Mouse (Mus musculus) embryonic facial prominence, embryonic 13.5 days (tissue): ENCODE results near the gene Atf6. TPM values are rescaled to one million over a fixed set of nuclear protein-coding genes. Genes with fewer than 3 reads are reported as not detected.
A peak's percentile ranks its signal among the peaks of the same experiment; 100 is the strongest.

ENCODE experiments used
- ATAC-seq: fragments of 200-750 bp; cut with Nextera tagmentation; 2 replicates; pipeline ENCODE4 v1.8.0; 2017; ENCODE audit warnings: low read depth; ENCODE audit not compliant: insufficient number of reproducible peaks, insufficient read depth, low FRiP score, low TSS enrichment
- H3K27ac ChIP-seq: fragments of 300-500 bp; sonication (generic); 2 replicates; pipeline ENCODE4 v1.5.1; 2015; ENCODE audit warnings: moderate library complexity, mild to moderate bottlenecking, inconsistent platforms
- H3K27me3 ChIP-seq: fragments of 300-500 bp; sonication (generic); 2 replicates; pipeline ENCODE4 v1.6.1; 2015; ENCODE audit warnings: mild to moderate bottlenecking, inconsistent platforms
- H3K36me3 ChIP-seq: fragments of 300-500 bp; sonication (generic); 2 replicates; pipeline ENCODE4 v1.6.1; 2015; ENCODE audit warnings: mild to moderate bottlenecking, inconsistent platforms
- H3K4me1 ChIP-seq: fragments of 300-500 bp; sonication (generic); 2 replicates; pipeline ENCODE4 v1.6.1; 2015; ENCODE audit warnings: inconsistent platforms
- H3K4me2 ChIP-seq: fragments of 300-500 bp; sonication (generic); 2 replicates; pipeline ENCODE4 v1.6.1; 2015; ENCODE audit warnings: moderate library complexity, mild to moderate bottlenecking, inconsistent platforms
- H3K4me3 ChIP-seq: fragments of 300-500 bp; sonication (generic); 2 replicates; pipeline ENCODE4 v1.5.1; 2015; ENCODE audit warnings: mild to moderate bottlenecking, inconsistent platforms
- H3K9ac ChIP-seq: fragments of 300-500 bp; sonication (generic); 2 replicates; pipeline ENCODE4 v1.6.1; 2015; ENCODE audit warnings: mild to moderate bottlenecking, inconsistent platforms
- H3K9me3 ChIP-seq: fragments of 300-500 bp; sonication (generic); 2 replicates; pipeline ENCODE4 v1.6.1; 2016; ENCODE audit warnings: inconsistent platforms
- WGBS: fragments of 180-500 bp; shearing (Covaris S2); methylation state at CpG from one replicate; pipeline ENCODE4 v1.1.7; 2015; ENCODE audit warnings: mixed read lengths; 5-methylcytosine and 5-hydroxymethylcytosine counted together
- polyA plus RNA-seq: library from polyadenylated mRNA; unstranded; fragments of >200 nt; fragmentation: Nextera tagmentation; extraction: Ambion mirVana; gene quantifications from 2 replicates; pipeline ENCODE4 v1.2.1, GENCODE M21; 2015

Atf6 gene
- polyA plus RNA-seq, 1 experiment from 2014 or later: 7.3 TPM

DNA sequence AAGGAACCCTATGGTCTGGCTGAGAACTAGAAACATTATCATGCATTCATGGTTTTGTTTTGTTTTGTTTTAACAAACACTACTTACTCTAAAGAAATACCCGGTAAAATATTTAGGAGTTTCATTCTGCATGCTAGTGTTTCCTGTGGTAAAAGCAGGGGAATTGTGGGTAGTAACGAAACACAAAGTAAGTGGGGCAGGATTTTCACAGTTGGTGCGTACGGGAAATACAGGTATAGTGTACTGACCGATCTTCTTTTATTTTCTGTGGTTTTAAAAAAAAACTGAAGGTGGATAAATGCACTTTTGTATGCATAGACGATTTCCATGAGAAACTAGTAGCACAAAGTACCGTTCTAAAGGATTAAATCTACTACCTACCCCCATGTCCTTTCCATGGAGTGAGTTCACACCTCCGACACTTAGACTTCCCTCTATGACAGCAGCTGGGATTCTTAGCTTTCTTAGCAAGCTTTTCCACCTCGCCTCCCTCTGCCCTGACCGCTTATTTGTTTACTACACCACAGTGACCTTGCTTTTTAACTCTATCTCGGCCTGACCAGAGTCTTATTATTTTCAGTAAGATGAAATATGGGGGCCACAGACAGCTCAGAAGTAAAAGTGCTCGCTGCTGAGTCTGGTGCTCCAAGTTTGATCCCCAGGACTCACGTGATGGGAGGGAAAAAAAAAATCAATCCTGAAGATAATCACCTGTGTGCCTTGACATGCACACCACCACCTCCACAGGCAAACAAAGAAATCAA lies 5.7 kb downstream of the Atf6 start:
- WGBS: 79% methylated on average over 13 of the region's 13 CpGs
- Histone ChIP-seq H3K36me3 (no peaks in the 10 kb centered on the region), H3K9ac (no peak overlapping the region), H3K27me3 (no peaks in the 10 kb centered on the region), H3K9me3 (no peaks in the 10 kb centered on the region), H3K4me3 (no peak overlapping the region), H3K27ac (no peak overlapping the region), H3K4me2 (no peak overlapping the region), H3K4me1 (peaks cover 6% of the 10 kb centered on the region)
- ATAC-seq: no peak

DNA sequence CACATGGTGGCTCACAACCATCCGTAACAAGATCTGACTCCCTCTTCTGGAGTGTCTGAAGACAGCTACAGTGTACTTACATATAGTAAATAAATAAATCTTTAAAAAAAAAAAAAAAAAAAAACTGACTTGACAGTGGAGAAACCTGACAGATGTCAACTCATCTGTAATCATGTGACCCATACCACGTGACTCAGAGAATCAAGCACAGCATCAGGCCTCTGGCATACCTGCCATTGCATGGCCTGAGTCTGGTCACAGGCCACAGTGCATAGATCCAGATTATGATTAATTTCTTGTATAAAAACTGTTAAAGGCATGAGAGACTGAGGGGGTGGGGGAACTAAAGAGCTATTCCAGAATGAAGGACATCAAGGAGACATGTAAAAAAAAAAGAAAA lies 8.7 kb downstream of the Atf6 start:
- Histone ChIP-seq H3K9me3 (no peaks in the 10 kb centered on the region), H3K27ac (no peak overlapping the region), H3K4me1 (no peaks in the 10 kb centered on the region), H3K36me3 (peaks cover 2% of the 10 kb centered on the region; the same call in 1 of the 2 replicates), H3K4me3 (no peak overlapping the region), H3K4me2 (no peak overlapping the region), H3K9ac (no peak overlapping the region), H3K27me3 (no peaks in the 10 kb centered on the region)
- WGBS: 87% methylated on average over 2 of the region's 2 CpGs
- ATAC-seq: no peak

DNA sequence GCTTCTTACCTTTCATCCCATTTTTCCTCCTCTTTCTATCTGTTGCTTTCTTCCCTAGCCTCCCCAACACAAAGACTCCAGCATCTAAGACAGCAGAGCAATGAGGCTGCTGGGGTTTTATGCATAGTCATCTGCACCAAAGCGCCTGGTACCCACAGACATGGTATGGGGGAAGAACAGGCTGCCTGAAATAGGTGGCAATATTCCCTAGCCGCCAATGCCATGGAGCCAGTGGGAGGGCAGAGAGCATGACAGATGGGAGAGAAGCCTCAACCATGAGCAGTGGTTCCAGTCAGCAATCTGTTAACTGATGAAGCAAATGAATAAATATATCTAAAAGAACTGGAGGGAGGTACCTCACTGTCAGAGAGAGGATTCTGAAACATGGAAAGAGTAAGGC lies 10.2 kb downstream of the Atf6 start:
- no peak overlapping the region for H3K27ac ChIP-seq
- 87% methylated on average over 2 of the region's 2 CpGs for WGBS
- no peaks in the 10 kb centered on the region for H3K27me3 ChIP-seq
- H3K9ac ChIP-seq: no peak overlapping the region
- H3K4me2 ChIP-seq: no peak overlapping the region
- no peak for ATAC-seq
- H3K36me3 ChIP-seq: peaks cover 2% of the 10 kb centered on the region; the same call in 1 of the 2 replicates
- no peak overlapping the region for H3K4me3 ChIP-seq
- H3K4me1 ChIP-seq: no peaks in the 10 kb centered on the region
- H3K9me3 ChIP-seq: no peaks in the 10 kb centered on the region

DNA sequence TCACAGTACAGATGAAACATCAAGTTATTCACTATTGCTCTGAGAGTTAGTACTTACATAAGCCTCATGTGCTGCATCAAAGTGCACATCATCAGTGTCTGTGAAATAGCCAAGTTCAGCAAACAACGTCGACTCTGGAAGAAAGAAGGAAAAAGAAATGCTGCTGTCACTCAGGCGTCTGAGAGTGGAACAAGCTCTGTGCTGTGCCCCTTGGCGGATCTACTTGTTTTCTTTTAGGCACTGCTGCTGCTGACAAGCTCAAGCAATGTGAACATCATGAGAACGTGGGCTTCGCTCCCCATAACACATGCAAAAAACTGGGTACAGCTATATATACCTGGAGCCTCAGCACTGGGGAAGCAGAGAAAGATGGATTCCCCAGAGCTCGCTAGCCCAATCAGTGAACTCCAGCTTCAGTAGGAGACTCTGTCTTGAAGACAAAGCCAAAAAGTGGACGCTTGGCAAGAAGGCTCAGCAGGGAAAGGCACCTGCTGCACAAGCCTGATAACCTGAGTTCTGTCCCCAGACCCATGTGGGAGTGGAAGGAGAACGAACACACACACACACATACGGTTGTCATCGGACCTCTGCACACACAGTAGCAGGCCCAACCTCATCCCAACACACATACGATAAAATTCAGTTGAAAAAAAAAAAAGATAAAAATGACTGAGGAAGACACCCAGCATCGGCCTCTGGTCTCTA lies 12.4 kb downstream of the Atf6 start:
- Histone ChIP-seq H3K4me3 (no peak overlapping the region), H3K4me1 (no peaks in the 10 kb centered on the region), H3K9me3 (no peaks in the 10 kb centered on the region), H3K27me3 (no peaks in the 10 kb centered on the region), H3K27ac (no peak overlapping the region), H3K9ac (no peak overlapping the region), H3K4me2 (no peak overlapping the region), H3K36me3 (peaks cover 10% of the 10 kb centered on the region)
- no peak for ATAC-seq
- WGBS: 86% methylated on average over 13 of the region's 13 CpGs

DNA sequence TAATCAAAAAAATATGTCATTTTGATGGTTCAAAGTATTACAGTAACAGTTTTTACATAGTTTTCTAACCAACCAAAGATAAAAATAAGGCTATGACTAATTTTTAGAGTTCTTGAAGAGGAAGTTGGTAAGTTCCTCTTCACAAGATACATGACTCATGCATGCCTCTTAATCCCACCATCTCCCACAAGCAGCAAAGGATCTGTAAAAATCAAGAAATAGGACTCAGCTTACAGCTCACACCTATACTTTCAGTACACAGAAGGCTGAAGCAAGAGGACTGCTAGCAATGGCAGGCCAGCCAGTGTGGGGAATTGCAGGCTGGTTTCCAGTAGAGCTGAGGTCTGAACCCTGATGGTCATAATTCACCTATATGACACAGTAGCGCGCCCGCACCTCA lies 14.0 kb downstream of the Atf6 start:
- Histone ChIP-seq H3K27me3 (no peaks in the 10 kb centered on the region), H3K27ac (no peak overlapping the region), H3K4me2 (no peak overlapping the region), H3K9ac (no peak overlapping the region), H3K9me3 (no peaks in the 10 kb centered on the region), H3K36me3 (peaks cover 20% of the 10 kb centered on the region), H3K4me1 (no peaks in the 10 kb centered on the region), H3K4me3 (no peak overlapping the region)
- 96% methylated on average over 3 of the region's 3 CpGs for WGBS
- no peak for ATAC-seq

DNA sequence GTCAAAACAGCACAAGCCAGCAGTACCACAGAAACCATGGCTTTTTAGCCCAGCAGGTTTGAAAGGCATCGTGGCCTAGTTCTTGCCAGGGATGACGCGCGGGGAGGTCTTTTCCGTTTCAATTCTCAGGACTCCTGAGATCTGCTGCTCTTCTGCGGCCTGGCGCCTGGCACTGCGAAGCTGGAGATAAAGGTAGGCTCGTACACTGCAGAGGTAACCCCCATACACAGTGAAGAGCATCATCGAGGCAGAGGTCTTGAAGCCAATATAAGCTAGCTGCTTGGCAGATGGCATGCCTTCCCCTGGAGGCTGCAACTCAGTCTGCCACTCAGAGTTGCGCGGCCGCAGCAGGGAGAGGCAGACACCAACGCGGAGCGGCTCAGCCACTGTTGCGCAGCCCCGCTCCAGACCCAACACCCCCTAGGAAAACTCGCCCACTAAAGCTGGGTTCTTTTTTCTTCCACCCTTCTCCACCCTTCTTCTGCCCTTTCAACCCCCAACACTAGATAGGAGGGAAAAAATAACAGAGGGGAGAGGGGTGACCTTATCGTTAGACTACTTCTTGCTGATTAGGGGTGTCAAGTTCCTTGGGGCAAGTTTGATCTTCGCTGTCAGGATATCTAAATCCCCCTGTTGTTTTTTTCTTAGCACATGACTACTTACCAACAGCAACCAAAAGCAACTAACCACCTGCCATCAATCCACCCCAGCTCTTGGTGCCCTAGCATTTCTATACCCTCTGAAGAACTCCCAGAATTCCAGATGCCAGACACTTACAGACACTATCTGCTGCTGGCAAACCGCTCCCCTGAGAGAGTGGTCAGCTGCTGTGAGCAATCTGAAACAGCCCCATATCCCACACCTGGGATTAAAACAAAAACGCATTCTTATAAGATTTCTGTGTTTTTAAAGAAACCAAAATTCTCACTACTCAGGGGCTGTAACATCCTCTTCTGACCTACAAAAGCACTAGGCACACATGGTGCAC lies 16.6 kb downstream of the Atf6 start:
- H3K4me1 ChIP-seq: 0 out of 2 replicates have a peak, but pooled peaks cover 2% of the 10 kb centered on the region
- H3K27ac ChIP-seq: no peak overlapping the region
- no peak overlapping the region for H3K9ac ChIP-seq
- ATAC-seq: no peak
- 85% methylated on average over 23 of the region's 23 CpGs for WGBS
- H3K4me2 ChIP-seq: no peak overlapping the region
- no peak overlapping the region for H3K4me3 ChIP-seq
- H3K36me3 ChIP-seq: peaks cover 20% of the 10 kb centered on the region
- H3K9me3 ChIP-seq: no peaks in the 10 kb centered on the region
- no peaks in the 10 kb centered on the region for H3K27me3 ChIP-seq

DNA sequence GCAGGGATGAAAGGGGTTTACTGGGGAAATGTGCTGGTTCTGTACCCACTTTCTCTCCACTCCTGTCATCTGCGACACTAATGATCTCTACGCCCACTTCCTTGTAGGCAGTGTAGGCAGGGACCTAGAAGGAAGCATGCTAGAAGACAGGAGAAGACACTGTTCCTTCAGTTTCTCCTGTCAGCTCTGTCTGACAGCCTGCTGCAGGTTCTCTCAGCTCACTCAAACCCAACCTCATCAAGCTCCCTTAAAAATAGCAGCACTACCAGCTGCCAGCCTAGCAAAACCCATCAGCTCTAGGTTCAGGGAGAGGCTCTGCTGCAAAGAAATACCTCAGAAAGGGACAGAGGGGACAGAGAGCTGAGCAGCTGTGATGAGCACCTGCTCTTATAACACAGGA lies 17.6 kb downstream of the Atf6 start:
- Histone ChIP-seq H3K9me3 (no peaks in the 10 kb centered on the region), H3K4me1 (0 out of 2 replicates have a peak, but pooled peaks cover 2% of the 10 kb centered on the region), H3K27ac (no peak overlapping the region), H3K36me3 (peaks cover 20% of the 10 kb centered on the region), H3K27me3 (no peaks in the 10 kb centered on the region), H3K4me2 (no peak overlapping the region), H3K4me3 (no peak overlapping the region), H3K9ac (no peak overlapping the region)
- ATAC-seq: no peak
- 90% methylated on average over 2 of the region's 2 CpGs for WGBS

DNA sequence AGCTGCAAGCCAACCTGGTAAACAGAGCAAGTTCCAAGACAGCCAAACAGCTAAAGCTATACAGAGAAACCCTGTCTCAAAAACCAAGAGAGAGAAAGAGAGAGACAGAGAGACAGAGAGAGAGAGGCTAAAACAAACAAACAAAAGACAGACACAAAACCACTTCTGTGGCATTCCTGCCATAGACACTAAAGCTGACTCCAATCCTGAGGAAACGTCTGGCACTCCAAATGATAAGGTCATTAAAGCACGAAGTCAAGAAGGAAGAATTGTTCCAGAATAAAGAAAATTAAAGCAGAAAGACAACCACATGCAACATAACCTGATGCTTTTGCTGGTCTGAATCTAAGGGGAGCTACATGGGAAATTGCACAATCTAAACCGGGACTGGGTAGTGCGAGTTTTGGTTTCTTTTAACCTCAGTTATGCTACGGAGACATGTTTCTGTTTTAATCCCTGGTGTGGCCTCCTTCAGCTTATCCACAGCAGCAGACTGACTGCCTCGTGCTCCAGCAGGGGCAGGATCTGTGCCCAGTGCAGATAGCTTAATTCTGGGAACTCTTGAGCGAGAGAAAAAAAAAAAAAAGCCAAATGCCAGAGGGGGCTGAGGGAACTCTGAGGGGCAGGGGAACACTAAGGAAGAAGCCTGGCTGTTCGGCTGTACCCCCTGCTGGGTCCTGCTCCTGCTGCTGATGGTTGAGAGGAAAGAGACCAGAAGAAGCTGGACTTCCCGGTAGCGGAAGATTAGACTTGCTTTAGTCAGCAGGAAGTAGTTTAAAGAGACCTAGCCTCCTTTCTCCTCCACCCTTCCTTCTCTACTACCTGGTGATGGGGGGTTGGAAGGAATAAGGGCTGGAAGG lies 21.9 kb downstream of the Atf6 start:
- H3K9ac ChIP-seq: 0 out of 2 replicates have a peak overlapping the region, but pooled peaks have one; percentile 23
- H3K4me1 ChIP-seq: 0 out of 2 replicates have a peak, but pooled peaks cover 2% of the 10 kb centered on the region
- no peak overlapping the region for H3K4me2 ChIP-seq
- no peaks in the 10 kb centered on the region for H3K9me3 ChIP-seq
- peak overlapping the region; percentile 53; the same call in 1 of the 2 replicates for H3K27ac ChIP-seq
- 32% methylated on average over 10 of the region's 10 CpGs for WGBS
- no peak overlapping the region for H3K4me3 ChIP-seq
- H3K36me3 ChIP-seq: peaks cover 18% of the 10 kb centered on the region
- no peak for ATAC-seq
- H3K27me3 ChIP-seq: no peaks in the 10 kb centered on the region

DNA sequence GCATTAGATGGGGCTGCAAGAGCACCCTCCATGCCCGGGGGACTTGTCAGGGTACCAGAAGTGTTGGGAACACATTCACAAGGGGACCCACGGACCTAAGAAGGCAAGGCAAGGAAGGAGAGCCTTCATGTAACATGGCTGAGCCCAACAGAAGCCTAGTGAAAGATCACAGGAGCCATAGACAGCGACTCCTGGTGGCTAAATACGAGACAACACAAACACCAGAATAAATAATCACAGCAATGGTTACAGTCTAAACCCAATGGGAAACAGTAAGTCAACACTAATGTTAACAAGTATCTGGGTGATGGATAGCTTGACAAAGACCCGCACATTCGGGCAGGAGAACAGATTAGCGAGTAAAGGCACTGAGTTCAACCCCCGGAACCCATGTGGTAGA lies 23.2 kb downstream of the Atf6 start:
- Histone ChIP-seq H3K9me3 (no peaks in the 10 kb centered on the region), H3K4me3 (no peak overlapping the region), H3K4me2 (no peak overlapping the region), H3K36me3 (peaks cover 12% of the 10 kb centered on the region), H3K4me1 (0 out of 2 replicates have a peak, but pooled peaks cover 2% of the 10 kb centered on the region), H3K27me3 (no peaks in the 10 kb centered on the region), H3K9ac (no peak overlapping the region), H3K27ac (no peak overlapping the region)
- 59% methylated on average over 8 of the region's 8 CpGs for WGBS
- ATAC-seq: no peak

DNA sequence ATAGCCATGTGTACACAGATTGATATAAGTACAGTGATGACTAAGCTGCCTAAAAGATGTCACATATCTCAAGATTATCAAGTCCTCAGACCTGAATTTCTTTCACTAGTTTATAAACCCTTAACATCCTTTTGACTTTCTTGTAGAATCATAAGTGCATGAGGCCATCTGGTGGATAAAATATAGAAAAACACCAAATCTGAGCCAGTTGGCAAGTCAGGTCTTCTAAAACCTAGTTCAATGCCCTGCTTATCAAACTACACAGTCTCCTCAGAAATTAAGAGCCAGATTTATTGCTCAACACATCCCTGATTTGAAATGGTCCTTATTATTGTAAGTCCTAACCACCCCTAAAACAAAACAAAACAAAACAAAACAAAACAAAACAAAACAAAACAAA lies 27.9 kb downstream of the Atf6 start:
- Histone ChIP-seq H3K4me1 (no peaks in the 10 kb centered on the region; the same call in 1 of the 2 replicates), H3K36me3 (peaks cover 13% of the 10 kb centered on the region), H3K9ac (no peak overlapping the region), H3K9me3 (no peaks in the 10 kb centered on the region), H3K4me2 (no peak overlapping the region), H3K4me3 (no peak overlapping the region), H3K27me3 (no peaks in the 10 kb centered on the region), H3K27ac (no peak overlapping the region)
- no peak for ATAC-seq
